8 mouse cellular contexts compared by ENCODE assay signal in the genomic region with DNA sequence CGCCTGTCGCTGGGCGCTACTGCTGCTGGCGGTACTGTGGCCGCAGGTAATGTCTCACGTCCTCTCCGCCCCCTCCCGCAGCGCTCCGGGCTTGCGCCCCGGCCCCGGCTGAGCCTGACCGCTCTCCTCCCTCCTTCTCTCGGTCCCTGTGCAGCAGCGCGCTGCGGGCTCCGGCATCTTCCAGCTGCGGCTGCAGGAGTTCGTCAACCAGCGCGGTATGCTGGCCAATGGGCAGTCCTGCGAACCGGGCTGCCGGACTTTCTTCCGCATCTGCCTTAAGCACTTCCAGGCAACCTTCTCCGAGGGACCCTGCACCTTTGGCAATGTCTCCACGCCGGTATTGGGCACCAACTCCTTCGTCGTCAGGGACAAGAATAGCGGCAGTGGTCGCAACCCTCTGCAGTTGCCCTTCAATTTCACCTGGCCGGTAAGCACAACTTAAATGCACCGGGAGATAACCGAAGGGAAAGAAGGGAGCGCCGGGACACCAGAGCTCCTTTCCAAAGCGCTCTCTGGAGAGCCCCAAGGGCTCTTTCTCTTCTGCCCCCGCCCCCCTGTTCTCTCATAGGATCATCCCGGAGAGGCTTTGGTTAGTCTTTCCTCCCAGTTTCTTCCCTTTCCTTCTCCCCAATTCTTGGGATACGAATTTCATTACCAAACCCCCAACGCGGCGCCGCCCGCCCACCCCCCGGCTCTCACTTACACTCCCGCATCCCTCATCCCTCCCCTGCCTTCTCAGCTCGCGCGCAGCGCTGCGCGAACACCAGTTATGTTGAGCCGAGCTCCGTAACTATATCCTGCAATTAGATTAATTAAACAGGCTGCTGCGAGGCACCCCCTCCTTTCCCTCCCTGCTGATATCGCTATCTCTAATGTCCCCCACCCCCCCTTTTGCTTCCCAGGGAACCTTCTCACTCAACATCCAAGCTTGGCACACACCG. TPM values are rescaled to one million over a fixed set of nuclear protein-coding genes. Genes with fewer than 3 reads are reported as not detected.
DNase-seq lines count a peak whose midpoint lies in the region; ATAC-seq and TF ChIP-seq lines count a peak whose summit lies in the region.

No protein-coding gene starts in this region.

- peak overlapping the region; percentile 70 for H3K9ac ChIP-seq in hindbrain, embryonic 16.5 days (ENCODE audit: low read depth, low read length)
- peak overlapping the region; percentile 44 for H3K9ac ChIP-seq in midbrain, embryonic 11.5 days (ENCODE audit: low read length)

- peak; percentile 56 for DNase-seq in adrenal gland, adult 2 months
- no peak for DNase-seq in adrenal gland, adult 8-10 months
- no peak for DNase-seq in spleen, adult 2 months (ENCODE audit: low read depth in 1 of 2, low spot score in 2 of 2)
- no peak for DNase-seq in spleen, postnatal 14 days (ENCODE audit: low spot score in 2 of 2)
- DNase-seq in midbrain, embryonic 11.5 days (ENCODE audit: low spot score, missing footprints): peak; percentile 94
- no peak for DNase-seq in left cerebral cortex, adult 11 months (ENCODE audit: low spot score)
- DNase-seq in thymus, postnatal 25 days: no peak

- peaks cover 40% of the 10 kb centered on the region for H3K27me3 ChIP-seq in spleen, adult 2 months (ENCODE audit: control insufficient read depth, insufficient read depth, low read length)
- H3K27me3 ChIP-seq in hindbrain, embryonic 16.5 days (replicated peaks; ENCODE audit: control insufficient read depth, insufficient read depth, low read length): peaks cover 58% of the 10 kb centered on the region
- peaks cover 94% of the 10 kb centered on the region for H3K27me3 ChIP-seq in midbrain, embryonic 11.5 days (ENCODE audit: control insufficient read depth, insufficient read depth, low read length)

- TF ChIP-seq POLR2A in spleen, adult 2 months (IDR thresholded peaks at IDR 0.05; ENCODE audit: low read depth, low read length): no peak

- no peak for ATAC-seq in hindbrain, embryonic 16.5 days
- no peak for ATAC-seq in midbrain, embryonic 11.5 days (ENCODE audit: low FRiP score)

- H3K4me3 ChIP-seq in spleen, adult 2 months (ENCODE audit: extremely low read depth, insufficient read depth, insufficient read length): peak overlapping the region; percentile 49
- H3K4me3 ChIP-seq in hindbrain, embryonic 16.5 days (ENCODE audit: low read length): peak overlapping the region; percentile 52
- H3K4me3 ChIP-seq in midbrain, embryonic 11.5 days (ENCODE audit: low read depth, low read length): peak overlapping the region; percentile 28

- H3K4me2 ChIP-seq in hindbrain, embryonic 16.5 days (ENCODE audit: low read length): peak overlapping the region; percentile 82
- H3K4me2 ChIP-seq in midbrain, embryonic 11.5 days: peak overlapping the region; percentile 53

- no peaks in the 10 kb centered on the region for H3K9me3 ChIP-seq in hindbrain, embryonic 16.5 days (ENCODE audit: control insufficient read depth, low read length)
- no peaks in the 10 kb centered on the region for H3K9me3 ChIP-seq in midbrain, embryonic 11.5 days (ENCODE audit: control insufficient read depth, low read length)

- no peak overlapping the region for H3K27ac ChIP-seq in spleen, adult 2 months (ENCODE audit: insufficient read depth, low read length)
- H3K27ac ChIP-seq in hindbrain, embryonic 16.5 days (ENCODE audit: low read depth, low read length): peak overlapping the region; percentile 16; the same call in 1 of the 2 replicates
- no peak overlapping the region for H3K27ac ChIP-seq in midbrain, embryonic 11.5 days (ENCODE audit: low read depth, low read length)

- H3K4me1 ChIP-seq in spleen, adult 2 months (ENCODE audit: control insufficient read depth, insufficient read depth, insufficient read length): peaks cover 27% of the 10 kb centered on the region
- H3K4me1 ChIP-seq in hindbrain, embryonic 16.5 days (ENCODE audit: control insufficient read depth, insufficient read depth, low read depth, low read length): peaks cover 52% of the 10 kb centered on the region
- H3K4me1 ChIP-seq in midbrain, embryonic 11.5 days (ENCODE audit: control insufficient read depth, insufficient read depth, low read length): peaks cover 47% of the 10 kb centered on the region

- TF ChIP-seq CTCF in spleen, adult 2 months (IDR thresholded peaks at IDR 0.05; ENCODE audit: extremely low read depth, insufficient read depth, insufficient read length, insufficient replicate concordance): no peak

- 2% methylated on average over 61 of the region's 61 CpGs for WGBS in spleen, adult 2 months
- under 1% methylated on average over 61 of the region's 61 CpGs for WGBS in hindbrain, embryonic 16.5 days
- under 1% methylated on average over 61 of the region's 61 CpGs for WGBS in midbrain, embryonic 11.5 days

- no peaks in the 10 kb centered on the region for H3K36me3 ChIP-seq in spleen, adult 2 months (ENCODE audit: control insufficient read depth, insufficient read depth, low read length)
- H3K36me3 ChIP-seq in hindbrain, embryonic 16.5 days (ENCODE audit: control insufficient read depth, insufficient read depth, low read length): no peaks in the 10 kb centered on the region
- no peaks in the 10 kb centered on the region for H3K36me3 ChIP-seq in midbrain, embryonic 11.5 days (ENCODE audit: control insufficient read depth, insufficient read depth, low read length)

RNA-seq across cellular contexts. Expression of a gene that starts 0.8 kb away (rescaled TPM):
- total RNA-seq in adrenal gland, adult 2 months (2021): 1 to 10 TPM; 5.8 to 9.8 TPM
- 14.9 and 16.0 TPM in 2 replicates for polyA plus RNA-seq in adrenal gland, adult 2 months (2012; rRNA removed)
- total RNA-seq in adrenal gland, adult 8-10 months (2022): 10 to 100 TPM; 11.5 to 18.6 (median 16.2) TPM
- polyA plus RNA-seq in spleen, adult 2 months (2012; rRNA removed): 5.6 and 6.2 TPM in 2 replicates
- 5.3 and 6.0 TPM in 2 replicates for polyA plus RNA-seq in hindbrain, embryonic 16.5 days (2015; fragmentation: Nextera tagmentation; extraction: Ambion mirVana)
- 3.1 and 4.0 TPM in 2 replicates for polyA plus RNA-seq in midbrain, embryonic 11.5 days (2014; fragmentation: Nextera tagmentation; extraction: Ambion mirVana)

RNA-seq across cellular contexts. Expression of a gene that starts 24.6 kb away (rescaled TPM):
- 10 to 100 TPM in 1 of 2 experiments, 1 to 10 TPM in 1; 3.1 to 28.4 TPM for total RNA-seq in adrenal gland, adult 2 months (2021)
- 12.8 and 21.4 TPM in 2 replicates for polyA plus RNA-seq in adrenal gland, adult 2 months (2012; rRNA removed)
- 1 to 10 TPM; 3.9 to 7.2 (median 4.9) TPM for total RNA-seq in adrenal gland, adult 8-10 months (2022)
- 1.9 and 2.9 TPM in 2 replicates for polyA plus RNA-seq in spleen, adult 2 months (2012; rRNA removed)
- polyA plus RNA-seq in hindbrain, embryonic 16.5 days (2015; fragmentation: Nextera tagmentation; extraction: Ambion mirVana): 12.3 and 14.9 TPM in 2 replicates
- 0.32 and 0.37 TPM in 2 replicates for polyA plus RNA-seq in midbrain, embryonic 11.5 days (2014; fragmentation: Nextera tagmentation; extraction: Ambion mirVana)

RNA-seq across cellular contexts. Expression of a gene that starts 37.9 kb away (rescaled TPM):
- 10 to 100 TPM; 21.2 to 22.0 TPM for total RNA-seq in adrenal gland, adult 2 months (2021)
- 27.6 and 30.1 TPM in 2 replicates for polyA plus RNA-seq in adrenal gland, adult 2 months (2012; rRNA removed)
- 10 to 100 TPM; 27.2 to 29.5 (median 27.7) TPM for total RNA-seq in adrenal gland, adult 8-10 months (2022)
- 19.3 and 24.1 TPM in 2 replicates for polyA plus RNA-seq in spleen, adult 2 months (2012; rRNA removed)
- polyA plus RNA-seq in hindbrain, embryonic 16.5 days (2015; fragmentation: Nextera tagmentation; extraction: Ambion mirVana): 28.2 and 30.4 TPM in 2 replicates
- polyA plus RNA-seq in midbrain, embryonic 11.5 days (2014; fragmentation: Nextera tagmentation; extraction: Ambion mirVana): 9.8 and 10.0 TPM in 2 replicates

RNA-seq across cellular contexts. Expression of a gene that starts 55.4 kb away (rescaled TPM):
- 1 to 10 TPM in 1 of 2 experiments, under 1 TPM in 1; 0.23 to 2.2 TPM for total RNA-seq in adrenal gland, adult 2 months (2021)
- 0.34 and 0.91 TPM in 2 replicates for polyA plus RNA-seq in adrenal gland, adult 2 months (2012; rRNA removed)
- total RNA-seq in adrenal gland, adult 8-10 months (2022): 1 to 10 TPM in 3 of 4 experiments, under 1 TPM in 1; 0.61 to 2.9 (median 2.1) TPM
- polyA plus RNA-seq in spleen, adult 2 months (2012; rRNA removed): 0.15 and 0.38 TPM in 2 replicates
- 48.2 and 56.9 TPM in 2 replicates for polyA plus RNA-seq in hindbrain, embryonic 16.5 days (2015; fragmentation: Nextera tagmentation; extraction: Ambion mirVana)
- 1.3 and 2.6 TPM in 2 replicates for polyA plus RNA-seq in midbrain, embryonic 11.5 days (2014; fragmentation: Nextera tagmentation; extraction: Ambion mirVana)

Comparison
In these comparisons a context has a peak if more than half of its experiments do, and no peak if none do; other contexts are left out.
1. DNase-seq: peak in adrenal gland, adult 2 months (single experiment) and midbrain, embryonic 11.5 days (single experiment); none in adrenal gland, adult 8-10 months (single experiment), spleen, adult 2 months (0 of 2), spleen, postnatal 14 days (0 of 2), left cerebral cortex, adult 11 months (single experiment) and thymus, postnatal 25 days (single experiment).
2. Peak in every context shown above with its lines, with median percentiles within 50 percentile points of each other: H3K4me3 ChIP-seq.